Mouse (Mus musculus) myocyte (in vitro differentiated cells): ENCODE measurements around the gene Vmo1. TPM values are rescaled to one million over a fixed set of nuclear protein-coding genes. Genes with fewer than 3 reads are reported as not detected.

ENCODE experiments used
- H3K27me3 ChIP-seq: one replicate; pipeline ENCODE4 v1.6.1; 2011; ENCODE audit not compliant: control insufficient read depth, insufficient read depth, insufficient read length
- H3K36me3 ChIP-seq: one replicate; pipeline ENCODE4 v1.6.1; 2011; ENCODE audit not compliant: control insufficient read depth, insufficient read depth
- H3K4me2 ChIP-seq: one replicate; pipeline ENCODE4 v1.6.1; 2011; ENCODE audit warnings: low read depth, control low read depth
- H3K4me3 ChIP-seq: one replicate; pipeline ENCODE4 v1.5.1; 2011; ENCODE audit warnings: mild to moderate bottlenecking, control low read depth, moderate library complexity
- H3K79me2 ChIP-seq: one replicate; pipeline ENCODE4 v1.6.1; 2011; ENCODE audit not compliant: control insufficient read depth, insufficient read depth
- H3ac ChIP-seq: one replicate; pipeline ENCODE4 v1.6.1; 2011; ENCODE audit not compliant: control insufficient read depth, insufficient read length
- CEBPB ChIP-seq: IDR thresholded peaks from 2 replicates; pipeline ENCODE4 v1.6.1; 2011; ENCODE audit warnings: mild to moderate bottlenecking, moderate library complexity; ENCODE audit not compliant: poor library complexity, insufficient read depth, severe bottlenecking
- E2F4 ChIP-seq: IDR thresholded peaks from one replicate; pipeline ENCODE4 v1.6.1; 2011; ENCODE audit warnings: mild to moderate bottlenecking, control low read depth, moderate library complexity; ENCODE audit not compliant: insufficient read depth
- MAX ChIP-seq: IDR thresholded peaks from one replicate; pipeline ENCODE4 v1.6.1; 2011; ENCODE audit warnings: low read depth, mild to moderate bottlenecking, control low read depth
- MYOD1 ChIP-seq, 3 experiments: IDR thresholded peaks; one replicate each; pipeline ENCODE4 v1.6.1; 2011; ENCODE audit warnings: control low read depth in 2 of 3, low read depth in 2 of 3, mild to moderate bottlenecking in 2 of 3, moderate library complexity in 1 of 3; ENCODE audit not compliant: insufficient read length in 2 of 3, control insufficient read depth in 1 of 3
- MYOG ChIP-seq, 3 experiments: IDR thresholded peaks; one replicate each; pipeline ENCODE4 v1.6.1; 2011; ENCODE audit warnings: control low read depth in 2 of 3, low read depth in 2 of 3, mild to moderate bottlenecking in 2 of 3; ENCODE audit not compliant: insufficient read length in 2 of 3, control insufficient read depth in 1 of 3, insufficient read depth in 1 of 3
- POLR2A ChIP-seq: IDR thresholded peaks from one replicate; pipeline ENCODE4 v1.6.1; 2011; ENCODE audit warnings: low read depth, mild to moderate bottlenecking, control low read depth, moderate library complexity; ENCODE audit not compliant: insufficient read length
- POLR2AphosphoS2 ChIP-seq: IDR thresholded peaks from one replicate; pipeline ENCODE4 v1.6.1; 2011; ENCODE audit warnings: low read depth, control low read depth; ENCODE audit not compliant: insufficient read length
- REST ChIP-seq: IDR thresholded peaks from one replicate; pipeline ENCODE4 v1.6.1; 2011; ENCODE audit warnings: mild to moderate bottlenecking, control low read depth, moderate library complexity; ENCODE audit not compliant: insufficient read depth, insufficient read length
- SRF ChIP-seq: IDR thresholded peaks from one replicate; pipeline ENCODE4 v1.6.1; 2011; ENCODE audit warnings: low read depth; ENCODE audit not compliant: control insufficient read depth, insufficient read length
- TCF12 ChIP-seq: IDR thresholded peaks from one replicate; pipeline ENCODE4 v1.6.1; 2011; ENCODE audit warnings: mild to moderate bottlenecking, control low read depth; ENCODE audit not compliant: poor library complexity, insufficient read depth, severe bottlenecking
- TCF3 ChIP-seq: IDR thresholded peaks from one replicate; pipeline ENCODE4 v1.6.1; 2011; ENCODE audit warnings: low read depth, control low read depth; ENCODE audit not compliant: insufficient read length
- USF1 ChIP-seq: IDR thresholded peaks from one replicate; pipeline ENCODE4 v1.6.1; 2011; ENCODE audit warnings: low read depth, mild to moderate bottlenecking, control low read depth, moderate library complexity
- polyA plus RNA-seq: library from polyadenylated mRNA; unstranded; fragments of >200 nt; fragmentation: generic; extraction: Trizol; gene quantifications from one replicate; pipeline ENCODE4 v1.2.1, GENCODE M21; 2012; ENCODE audit warnings: missing spikeins

Gene Vmo1
- polyA plus RNA-seq, 1 experiment = not detected

GRCm38 (mm10) chr11:70520178-70520769, 5.9 kb upstream of the Vmo1 start:
- Histone ChIP-seq H3K4me3 (no peak overlapping the region), H3K36me3 (no peaks in the 10 kb centered on the region), H3ac (no peak overlapping the region), H3K27me3 (no peaks in the 10 kb centered on the region), H3K4me2 (no peak overlapping the region), H3K79me2 (no peaks in the 10 kb centered on the region)
- TF ChIP-seq MYOD1 (IDR thresholded peaks at IDR 0.05; ENCODE audit: control insufficient read depth in 1 of 3, insufficient read length in 2 of 3, low read depth in 2 of 3) (no peak), USF1 (no peak), SRF (no peak), POLR2A (no peak), TCF12 (no peak), TCF3 (no peak)

- Histone ChIP-seq H3K27me3 (no peaks in the 10 kb centered on the region), H3K79me2 (no peaks in the 10 kb centered on the region), H3K4me3 (no peak within 1 kb of the TSS), H3ac (no peak within 1 kb of the TSS), H3K4me2 (no peak within 1 kb of the TSS), H3K36me3 (no peaks in the 10 kb centered on the region)
- no peak for TF ChIP-seq TCF3
- TF ChIP-seq MYOD1 (IDR thresholded peaks at IDR 0.05; ENCODE audit: control insufficient read depth in 1 of 3, insufficient read length in 2 of 3, low read depth in 2 of 3) = no peak
- no peak for TF ChIP-seq POLR2A
- TF ChIP-seq SRF = no peak
- no peak for TF ChIP-seq CEBPB
- no peak for TF ChIP-seq MYOG (IDR thresholded peaks at IDR 0.05; ENCODE audit: control insufficient read depth in 1 of 3, insufficient read depth in 1 of 3, insufficient read length in 2 of 3, low read depth in 2 of 3)
- TF ChIP-seq POLR2AphosphoS2 = no peak
Observed at GRCm38 (mm10) chr11:70518923-70519322, 4.5 kb upstream of the Vmo1 start, which contains the start of gene Gltpd2. Gene Gltpd2, plus strand, starts transcription at chr11:70519196.

- no peak overlapping the region for H3K4me3 ChIP-seq
- no peaks in the 10 kb centered on the region for H3K27me3 ChIP-seq
- H3K36me3 ChIP-seq = no peaks in the 10 kb centered on the region
- H3K4me2 ChIP-seq = no peak overlapping the region
- no peak overlapping the region for H3ac ChIP-seq
- H3K79me2 ChIP-seq = no peaks in the 10 kb centered on the region
- no peak for TF ChIP-seq USF1
- TF ChIP-seq POLR2A = no peak
- no peak for TF ChIP-seq TCF12
- no peak for TF ChIP-seq CEBPB
- no peak for TF ChIP-seq TCF3
- no peak for TF ChIP-seq REST
- TF ChIP-seq MAX = no peak
- no peak for TF ChIP-seq SRF
- TF ChIP-seq POLR2AphosphoS2 = no peak
- TF ChIP-seq MYOG (IDR thresholded peaks at IDR 0.05; ENCODE audit: control insufficient read depth in 1 of 3, insufficient read depth in 1 of 3, insufficient read length in 2 of 3, low read depth in 2 of 3) = no peak
- no peak for TF ChIP-seq E2F4
- TF ChIP-seq MYOD1 (IDR thresholded peaks at IDR 0.05; ENCODE audit: control insufficient read depth in 1 of 3, insufficient read length in 2 of 3, low read depth in 2 of 3) = no peak
Observed at GRCm38 (mm10) chr11:70518436-70518835, 4.0 kb upstream of the Vmo1 start.

DNA sequence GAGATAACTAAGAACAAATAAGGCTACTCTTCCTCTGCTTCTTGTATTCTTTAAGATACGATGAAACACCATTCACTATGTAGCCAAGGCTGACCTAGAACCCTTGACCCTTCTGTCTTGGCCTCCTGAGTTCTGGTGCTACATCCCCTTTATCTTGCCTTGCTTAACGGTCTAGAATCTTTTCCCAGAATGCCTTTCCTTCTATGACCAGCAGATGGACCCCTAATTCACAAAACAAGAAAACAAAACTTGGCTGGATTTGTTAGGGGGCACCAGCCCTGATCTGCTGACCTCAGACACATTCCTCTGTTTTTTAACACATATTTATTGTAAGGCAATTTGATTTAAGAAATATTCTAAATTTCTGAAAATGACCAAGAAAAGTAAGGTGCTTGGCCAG, 1.9 kb upstream of the Vmo1 start:
- Histone ChIP-seq H3ac (no peak overlapping the region), H3K4me3 (no peak overlapping the region), H3K27me3 (no peaks in the 10 kb centered on the region), H3K4me2 (no peak overlapping the region), H3K36me3 (no peaks in the 10 kb centered on the region), H3K79me2 (no peaks in the 10 kb centered on the region)
- TF ChIP-seq SRF (no peak), POLR2AphosphoS2 (no peak), USF1 (no peak), MYOD1 (IDR thresholded peaks at IDR 0.05; ENCODE audit: control insufficient read depth in 1 of 3, insufficient read length in 2 of 3, low read depth in 2 of 3) (no peak), TCF12 (no peak), MYOG (IDR thresholded peaks at IDR 0.05; ENCODE audit: control insufficient read depth in 1 of 3, insufficient read depth in 1 of 3, insufficient read length in 2 of 3, low read depth in 2 of 3) (no peak), POLR2A (no peak)

DNA sequence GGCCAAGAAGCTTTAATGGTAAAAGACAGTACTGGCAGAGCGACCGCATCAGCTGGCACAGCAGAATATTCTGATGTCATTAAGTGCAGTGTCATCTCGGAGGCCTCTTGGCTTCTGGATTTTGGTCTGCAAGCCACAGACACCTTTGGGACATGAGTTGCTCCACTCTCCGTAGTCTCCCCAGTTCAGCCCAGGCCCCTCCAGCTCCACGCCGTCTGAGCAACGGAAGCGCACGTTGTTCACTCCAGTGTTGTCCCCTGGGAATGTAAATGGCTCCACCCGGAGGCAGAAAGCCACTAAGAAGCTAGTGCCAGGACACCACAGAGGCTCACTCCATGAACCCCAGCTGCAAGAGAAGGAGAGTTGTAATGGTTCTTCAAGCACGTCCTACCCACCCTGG, 896 bp downstream of the Vmo1 start:
- Histone ChIP-seq H3K4me2 (no peak overlapping the region), H3K4me3 (no peak overlapping the region), H3K27me3 (peaks cover 18% of the 10 kb centered on the region), H3ac (no peak overlapping the region), H3K36me3 (no peaks in the 10 kb centered on the region), H3K79me2 (no peaks in the 10 kb centered on the region)
- TF ChIP-seq CEBPB (no peak), TCF3 (no peak), MAX (no peak), USF1 (no peak), POLR2A (no peak), MYOD1 (IDR thresholded peaks at IDR 0.05; ENCODE audit: control insufficient read depth in 1 of 3, insufficient read length in 2 of 3, low read depth in 2 of 3) (no peak), MYOG (IDR thresholded peaks at IDR 0.05; ENCODE audit: control insufficient read depth in 1 of 3, insufficient read depth in 1 of 3, insufficient read length in 2 of 3, low read depth in 2 of 3) (no peak), SRF (no peak), REST (no peak), TCF12 (no peak), E2F4 (no peak), POLR2AphosphoS2 (no peak)
